Mouse (Mus musculus) small intestine, adult 2 months (tissue): ENCODE data around the gene Tnni2. TPM values are rescaled to one million over a fixed set of nuclear protein-coding genes. Genes with fewer than 3 reads are reported as not detected.
A peak's percentile ranks its signal among the peaks of the same experiment; 100 is the strongest.

Experiments used
- H3K27ac ChIP-seq: fragments of 200-500 bp; 2 replicates; pipeline ENCODE4 v1.5.1; 2012; ENCODE audit warnings: low read depth, low read length, control low read depth, inconsistent platforms; ENCODE audit not compliant: insufficient read depth
- H3K27me3 ChIP-seq: fragments of 200-500 bp; 2 replicates; pipeline ENCODE4 v1.6.1; 2012; ENCODE audit warnings: mild to moderate bottlenecking, moderate library complexity, low read length, inconsistent platforms; ENCODE audit not compliant: control insufficient read depth, insufficient read depth
- H3K36me3 ChIP-seq: fragments of 200-500 bp; 2 replicates; pipeline ENCODE4 v1.6.1; 2012; ENCODE audit warnings: mild to moderate bottlenecking, low read length, control low read depth, inconsistent platforms; ENCODE audit not compliant: control insufficient read depth, insufficient read depth
- H3K4me1 ChIP-seq: fragments of 200-500 bp; 2 replicates; pipeline ENCODE4 v1.6.1; 2012; ENCODE audit warnings: low read length, inconsistent platforms, mixed read lengths; ENCODE audit not compliant: control insufficient read depth, insufficient read depth, insufficient read length
- H3K4me3 ChIP-seq: fragments of 200-500 bp; 2 replicates; pipeline ENCODE4 v1.5.1; 2012; ENCODE audit warnings: low read depth, mild to moderate bottlenecking, control low read depth, inconsistent platforms, low read length, moderate library complexity
- CTCF ChIP-seq: fragments of 200-500 bp; IDR thresholded peaks from 2 replicates; pipeline ENCODE4 v1.5.1; 2012; ENCODE audit warnings: low read depth, mild to moderate bottlenecking, control low read depth, inconsistent platforms, low read length, moderate library complexity, mixed read lengths; ENCODE audit not compliant: insufficient replicate concordance, insufficient read length; ENCODE audit errors: extremely low read depth
- POLR2A ChIP-seq: fragments of 200-500 bp; IDR thresholded peaks from 2 replicates; pipeline ENCODE4 v1.6.1; 2012; ENCODE audit warnings: low read depth, mild to moderate bottlenecking, control low read depth, inconsistent platforms, low read length, moderate library complexity
- WGBS: fragments of 180-500 bp; shearing (Covaris S2); methylation state at CpG from one replicate; pipeline ENCODE4 v1.1.7; 2018; 5-methylcytosine and 5-hydroxymethylcytosine counted together
- polyA plus RNA-seq: library from polyadenylated mRNA; depleted of rRNA; stranded (reverse); fragments of >200 nt; gene quantifications from 2 replicates; pipeline ENCODE4 v1.2.3, GENCODE M21; 2012

Tnni2 gene
- polyA plus RNA-seq, 1 experiment: 0.35 TPM

GRCm38 (mm10) chr7:142470808-142471413 is 29.3 kb downstream of the Tnni2 start:
- Histone ChIP-seq H3K4me3 (no peak overlapping the region), H3K27ac (peak overlapping the region; percentile 84)
- WGBS: 46% methylated on average over 4 of the region's 4 CpGs

GRCm38 (mm10) chr7:142471414-142471861 is 29.8 kb downstream of the Tnni2 start:
- Histone ChIP-seq H3K27me3 (no peaks in the 10 kb centered on the region), H3K4me3 (no peak overlapping the region), H3K27ac (peak overlapping the region; percentile 84), H3K36me3 (no peaks in the 10 kb centered on the region), H3K4me1 (no peaks in the 10 kb centered on the region; the same call in 1 of the 2 replicates)
- TF ChIP-seq POLR2A (no peak), CTCF (no peak)
- WGBS: 67% methylated on average over 6 of the region's 6 CpGs

More at GRCm38 (mm10) chr7:142470808-142471413, 29.3 kb downstream of the Tnni2 start:
- no peak for TF ChIP-seq CTCF
- TF ChIP-seq POLR2A: no peak
- Histone ChIP-seq H3K4me1 (no peaks in the 10 kb centered on the region; the same call in 1 of the 2 replicates), H3K36me3 (no peaks in the 10 kb centered on the region), H3K27me3 (no peaks in the 10 kb centered on the region)

GRCm38 (mm10) chr7:142471884-142472570 is 30.4 kb downstream of the Tnni2 start:
- Histone ChIP-seq H3K4me3 (no peak overlapping the region), H3K27ac (peak overlapping the region; percentile 61), H3K27me3 (no peaks in the 10 kb centered on the region), H3K36me3 (no peaks in the 10 kb centered on the region), H3K4me1 (no peaks in the 10 kb centered on the region; the same call in 1 of the 2 replicates)
- 44% methylated on average over 15 of the region's 15 CpGs for WGBS
- no peak for TF ChIP-seq CTCF
- no peak for TF ChIP-seq POLR2A

- Histone ChIP-seq H3K27me3 (no peaks in the 10 kb centered on the region), H3K36me3 (no peaks in the 10 kb centered on the region), H3K27ac (peak overlapping the region; percentile 61; the same call in 1 of the 2 replicates), H3K4me1 (no peaks in the 10 kb centered on the region; the same call in 1 of the 2 replicates), H3K4me3 (no peak overlapping the region)
- no peak for TF ChIP-seq CTCF
- TF ChIP-seq POLR2A: no peak
- 91% methylated on average over 4 of the region's 4 CpGs for WGBS
These were observed 31.3 kb downstream of the Tnni2 start for GRCm38 (mm10) chr7:142472936-142473335.

GRCm38 (mm10) chr7:142473476-142473875 is 31.9 kb downstream of the Tnni2 start:
- Histone ChIP-seq H3K27ac (no peak overlapping the region), H3K36me3 (no peaks in the 10 kb centered on the region), H3K4me1 (no peaks in the 10 kb centered on the region; the same call in 1 of the 2 replicates), H3K27me3 (no peaks in the 10 kb centered on the region), H3K4me3 (no peak overlapping the region)
- TF ChIP-seq CTCF: no peak
- TF ChIP-seq POLR2A: no peak
- 76% methylated on average over 2 of the region's 2 CpGs for WGBS

- Histone ChIP-seq H3K4me1 (no peaks in the 10 kb centered on the region; the same call in 1 of the 2 replicates), H3K27me3 (no peaks in the 10 kb centered on the region), H3K27ac (peak overlapping the region; percentile 62), H3K4me3 (peak overlapping the region; percentile 57), H3K36me3 (no peaks in the 10 kb centered on the region)
- no peak for TF ChIP-seq POLR2A
- TF ChIP-seq CTCF: no peak
- 46% methylated on average over 14 of the region's 14 CpGs for WGBS
These were observed 33.2 kb downstream of the Tnni2 start for GRCm38 (mm10) chr7:142474799-142475198.

GRCm38 (mm10) chr7:142475641-142476040 is 34.0 kb downstream of the Tnni2 start:
- TF ChIP-seq CTCF (no peak), POLR2A (no peak)
- Histone ChIP-seq H3K36me3 (no peaks in the 10 kb centered on the region), H3K27me3 (no peaks in the 10 kb centered on the region), H3K27ac (peak overlapping the region; percentile 62), H3K4me1 (no peaks in the 10 kb centered on the region; the same call in 1 of the 2 replicates), H3K4me3 (peak overlapping the region; percentile 57)
- WGBS: 53% methylated on average over 7 of the region's 7 CpGs

GRCm38 (mm10) chr7:142476271-142476670 is 34.7 kb downstream of the Tnni2 start:
- Histone ChIP-seq H3K27ac (peak overlapping the region; percentile 62), H3K4me1 (no peaks in the 10 kb centered on the region), H3K4me3 (peak overlapping the region; percentile 57)

More at GRCm38 (mm10) chr7:142476271-142476670, 34.7 kb downstream of the Tnni2 start:
- Histone ChIP-seq H3K36me3 (no peaks in the 10 kb centered on the region), H3K27me3 (no peaks in the 10 kb centered on the region)
- no peak for TF ChIP-seq CTCF
- TF ChIP-seq POLR2A: no peak
- 69% methylated on average over 5 of the region's 5 CpGs for WGBS
